Mouse (Mus musculus) spleen, postnatal 36 days (tissue): ENCODE measurements around the gene Psg16.
A peak's percentile ranks its signal among the peaks of the same experiment; 100 is the strongest.
"Not testable (repeated sequence)": the region's sequence is repeated elsewhere in the genome, so short reads cannot be mapped to it uniquely, and the experiment has no call there.

ENCODE experiments used
- DNase-seq, 2 experiments: peaks; one replicate each; pipeline ENCODE4 v3.0.0; 2022; ENCODE audit warnings: low spot score in 2 of 2, mixed read lengths in 1 of 2

The Psg16 gene

GRCm38 (mm10) chr7:17055287-17055946, 18.4 kb upstream of the Psg16 start:
- DNase-seq, result no peak

- DNase-seq, result peak; percentile 70 to 72
Measured at GRCm38 (mm10) chr7:17056081-17056581, 17.7 kb upstream of the Psg16 start.

- no peak for DNase-seq
Measured at GRCm38 (mm10) chr7:17056601-17057523, 17.0 kb upstream of the Psg16 start.

GRCm38 (mm10) chr7:17058071-17058689, 15.7 kb upstream of the Psg16 start:
- DNase-seq, result peak; percentile 80 to 84

- DNase-seq, result peak; percentile 81 to 86
Measured at GRCm38 (mm10) chr7:17058816-17059462, 14.9 kb upstream of the Psg16 start.

GRCm38 (mm10) chr7:17059463-17059844, 14.4 kb upstream of the Psg16 start:
- peak in 1 of 2 experiments; percentile 23 for DNase-seq

- DNase-seq, result peak; percentile 59 to 63
Measured at GRCm38 (mm10) chr7:17060031-17060781, 13.6 kb upstream of the Psg16 start.

GRCm38 (mm10) chr7:17060782-17061605, 12.8 kb upstream of the Psg16 start:
- DNase-seq, result no peak

GRCm38 (mm10) chr7:17062389-17062788, 11.5 kb upstream of the Psg16 start, which contains the start of gene Hif3a:
Hif3a (minus strand) TSS chr7:17062427.
- DNase-seq, result no peak

- DNase-seq, result peak; percentile 41 to 42
Measured at GRCm38 (mm10) chr7:17062845-17063244, 11.0 kb upstream of the Psg16 start.

GRCm38 (mm10) chr7:17065620-17066019, 8.2 kb upstream of the Psg16 start:
- DNase-seq, result no peak

GRCm38 (mm10) chr7:17066412-17066811, 7.4 kb upstream of the Psg16 start:
- DNase-seq, result peak; percentile 55 to 58

GRCm38 (mm10) chr7:17067000-17067399, 6.8 kb upstream of the Psg16 start:
- DNase-seq, result no peak

GRCm38 (mm10) chr7:17067651-17068050, 6.2 kb upstream of the Psg16 start:
- DNase-seq, result not testable (repeated sequence)

GRCm38 (mm10) chr7:17073513-17073903, 332 bp upstream of the Psg16 start:
- no peak for DNase-seq

GRCm38 (mm10) chr7:17076542-17076941, 2.7 kb downstream of the Psg16 start:
- DNase-seq, result no peak

- no peak for DNase-seq
Measured at GRCm38 (mm10) chr7:17078076-17078654, 4.3 kb downstream of the Psg16 start.

GRCm38 (mm10) chr7:17082766-17083165, 8.9 kb downstream of the Psg16 start:
- no peak for DNase-seq

GRCm38 (mm10) chr7:17087731-17088130, 13.9 kb downstream of the Psg16 start:
- DNase-seq, result no peak
